Comparison of ENCODE assay signal across 9 mouse cellular contexts in the genomic region with DNA sequence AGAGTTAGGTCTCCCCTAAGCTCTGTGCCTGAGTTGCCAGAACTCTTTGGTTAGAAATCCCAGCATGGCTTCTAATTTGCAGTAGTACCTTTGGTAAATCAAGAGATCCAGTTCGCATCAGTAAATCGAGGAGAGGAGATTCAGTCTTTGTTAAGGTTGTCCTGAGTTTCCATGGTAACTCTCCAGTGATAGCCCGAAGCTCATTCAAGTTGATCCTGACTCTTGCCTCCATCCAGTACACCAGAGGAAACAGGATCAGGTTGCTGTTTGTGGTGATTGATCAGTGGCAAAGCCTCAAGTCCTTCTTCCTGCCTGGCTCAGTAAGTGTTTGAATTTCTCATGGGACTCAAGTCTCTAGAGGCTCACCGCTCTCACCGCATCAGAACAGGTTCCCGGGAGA.
"Had no signal": no experiment of that assay in that cellular context is flagged by ENCODE, and none has a peak within 500 bp of the region (broad histone marks: within the 10 kb centered on the region; RNA-seq: fewer than 3 reads in every experiment).

No protein-coding gene starts in this region.

- H3K36me3 ChIP-seq: kidney, embryonic 15.5 days; limb, embryonic 13.5 days; midbrain, embryonic 12.5 days had no signal

- H3K4me3 ChIP-seq: kidney, embryonic 15.5 days; limb, embryonic 13.5 days; midbrain, embryonic 12.5 days had no signal

- H3K27ac ChIP-seq: kidney, embryonic 15.5 days; limb, embryonic 13.5 days; liver, embryonic 14.5 days; midbrain, embryonic 12.5 days; stomach, postnatal 0 days had no signal

- DNase-seq: kidney, postnatal 14 days; left cerebral cortex, postnatal 4 days; lung, adult 18-20 months; thymus, postnatal 4 days had no signal

- H3K9ac ChIP-seq: kidney, embryonic 15.5 days; limb, embryonic 13.5 days; liver, embryonic 14.5 days; midbrain, embryonic 12.5 days had no signal

- H3K4me1 ChIP-seq: kidney, embryonic 15.5 days; limb, embryonic 13.5 days had no signal

- H3K27me3 ChIP-seq: kidney, embryonic 15.5 days; limb, embryonic 13.5 days; midbrain, embryonic 12.5 days had no signal

- H3K4me2 ChIP-seq: kidney, embryonic 15.5 days; limb, embryonic 13.5 days; midbrain, embryonic 12.5 days had no signal

- H3K9me3 ChIP-seq: kidney, embryonic 15.5 days; limb, embryonic 13.5 days; midbrain, embryonic 12.5 days had no signal
